Mouse (Mus musculus): ENCODE measurements at regions not wholly inside any gene's neighbourhood (a gene's known extent, or its start where the extent isn't known, plus 50 kb on each side); places are given as distances from the start of the nearest gene placed in this dataset.

GRCm38 (mm10) chr4:8361931-8362330 lies 123.1 kb upstream of the Car8 start:
- TF ChIP-seq POLR2A (IDR thresholded peaks at IDR 0.05; ENCODE audit: low read depth, low read length) (no peak), CTCF (IDR thresholded peaks at IDR 0.05; ENCODE audit: extremely low read depth, insufficient read depth, insufficient read length, insufficient replicate concordance) (no peak)
